Mouse (Mus musculus) subcutaneous adipose tissue, adult 2 months (tissue): ENCODE results near the gene Fgfr2. TPM values are rescaled to one million over a fixed set of nuclear protein-coding genes. Genes with fewer than 3 reads are reported as not detected.

Experiments
- polyA plus RNA-seq: library from polyadenylated mRNA; depleted of rRNA; stranded (reverse); fragments of >200 nt; gene quantifications from 2 replicates; pipeline ENCODE4 v1.2.3, GENCODE M21; 2012; ENCODE audit warnings: low replicate concordance; rRNA removed

The Fgfr2 gene
- polyA plus RNA-seq, 1 experiment, result 84.7 TPM

Other genes with a start within 250 kb of the Fgfr2 start
- 11.1 and 11.5 TPM in 2 replicates for gene Zranb1, start 192.2 kb downstream of the Fgfr2 start, polyA plus RNA-seq
- 39.2 and 90.9 TPM in 2 replicates for gene Ctbp2, start 1.0 kb upstream of the Fgfr2 start, polyA plus RNA-seq